Mouse (Mus musculus) embryonic facial prominence, embryonic 12.5 days (tissue): ENCODE measurements around the gene Dlgap1. TPM values are rescaled to one million over a fixed set of nuclear protein-coding genes. Genes with fewer than 3 reads are reported as not detected.
"Not testable (repeated sequence)": the region's sequence is repeated elsewhere in the genome, so short reads cannot be mapped to it uniquely, and the experiment has no call there.

ENCODE experiments used
- ATAC-seq: fragments of 200-750 bp; cut with Nextera tagmentation; 2 replicates; pipeline ENCODE4 v1.8.0; 2017; ENCODE audit not compliant: insufficient number of reproducible peaks, insufficient read depth, low FRiP score, low TSS enrichment
- H3K27ac ChIP-seq: fragments of 300-500 bp; sonication (generic); 2 replicates; pipeline ENCODE4 v1.5.1; 2016; ENCODE audit warnings: mild to moderate bottlenecking
- H3K27me3 ChIP-seq: fragments of 300-500 bp; sonication (generic); 2 replicates; pipeline ENCODE4 v1.6.1; 2016; ENCODE audit warnings: mild to moderate bottlenecking, moderate library complexity
- H3K36me3 ChIP-seq: fragments of 300-500 bp; sonication (generic); 2 replicates; pipeline ENCODE4 v1.6.1; 2016; ENCODE audit warnings: mild to moderate bottlenecking
- H3K4me1 ChIP-seq: fragments of 300-500 bp; sonication (generic); 2 replicates; pipeline ENCODE4 v1.6.1; 2016
- H3K4me2 ChIP-seq: fragments of 300-500 bp; sonication (generic); replicated peaks from 2 replicates; pipeline ENCODE4 v1.6.1; 2016; ENCODE audit warnings: mild to moderate bottlenecking, moderate library complexity
- H3K4me3 ChIP-seq: fragments of 300-500 bp; sonication (generic); 2 replicates; pipeline ENCODE4 v1.5.1; 2016; ENCODE audit warnings: mild to moderate bottlenecking
- H3K9ac ChIP-seq: fragments of 300-500 bp; sonication (generic); 2 replicates; pipeline ENCODE4 v1.6.1; 2016; ENCODE audit warnings: mild to moderate bottlenecking, moderate library complexity
- H3K9me3 ChIP-seq: fragments of 300-500 bp; sonication (generic); 2 replicates; pipeline ENCODE4 v1.6.1; 2016; ENCODE audit warnings: mild to moderate bottlenecking, moderate library complexity
- WGBS: fragments of 180-500 bp; shearing (Covaris S2); methylation state at CpG from one replicate; pipeline ENCODE4 v1.1.7; 2016; 5-methylcytosine and 5-hydroxymethylcytosine counted together
- polyA plus RNA-seq: library from polyadenylated mRNA; unstranded; fragments of >200 nt; fragmentation: Nextera tagmentation; extraction: Ambion mirVana; gene quantifications from 2 replicates; pipeline ENCODE4 v1.2.1, GENCODE M21; 2016

The Dlgap1 gene
- polyA plus RNA-seq, 1 experiment from 2014 or later = 6.0 TPM

DNA sequence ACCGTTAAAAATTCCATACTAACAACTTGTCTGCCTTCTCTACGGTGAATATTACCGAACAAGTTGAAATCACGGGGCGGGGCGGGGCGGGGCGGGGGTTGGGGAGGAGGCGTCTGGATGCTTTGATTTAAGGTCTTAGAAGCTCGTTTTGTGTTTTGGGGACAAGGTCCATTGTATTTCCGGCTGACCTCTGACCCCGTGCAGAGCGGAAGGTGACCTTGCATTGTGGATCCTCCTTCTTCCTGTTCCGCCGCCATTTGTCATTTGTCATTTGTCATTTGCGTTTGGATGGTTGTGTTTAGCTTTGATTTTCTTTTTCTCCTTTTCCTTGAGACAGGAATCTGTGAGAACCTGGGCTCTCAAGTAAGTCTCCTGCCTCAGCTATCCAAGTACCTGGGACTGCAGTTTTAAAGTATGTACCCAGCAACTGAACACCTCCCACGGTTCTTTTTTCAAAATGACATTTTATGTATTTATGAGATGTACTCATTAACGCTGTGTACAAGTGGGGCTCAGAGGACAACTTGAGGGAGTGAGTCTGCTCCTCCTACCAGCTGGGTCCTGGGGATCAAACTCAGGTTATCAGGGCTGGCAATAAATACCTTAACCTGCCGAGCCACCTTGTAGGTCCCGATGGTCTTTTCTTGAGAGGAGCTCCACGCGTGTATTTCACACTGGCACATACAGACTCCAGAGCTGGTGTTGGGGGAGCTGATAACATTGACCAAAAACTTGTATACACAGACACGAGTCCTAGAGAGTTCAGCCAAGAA, 861.3 kb downstream of the Dlgap1 start:
- Histone ChIP-seq H3K27me3 (no peaks in the 10 kb centered on the region), H3K9me3 (no peaks in the 10 kb centered on the region), H3K4me2 (no peak overlapping the region), H3K4me3 (no peak overlapping the region), H3K9ac (no peak overlapping the region), H3K27ac (no peak overlapping the region), H3K36me3 (peaks cover 3% of the 10 kb centered on the region; the same call in 1 of the 2 replicates), H3K4me1 (peaks cover 10% of the 10 kb centered on the region; the same call in 1 of the 2 replicates)
- no peak for ATAC-seq
- 85% methylated on average over 23 of the region's 23 CpGs for WGBS

DNA sequence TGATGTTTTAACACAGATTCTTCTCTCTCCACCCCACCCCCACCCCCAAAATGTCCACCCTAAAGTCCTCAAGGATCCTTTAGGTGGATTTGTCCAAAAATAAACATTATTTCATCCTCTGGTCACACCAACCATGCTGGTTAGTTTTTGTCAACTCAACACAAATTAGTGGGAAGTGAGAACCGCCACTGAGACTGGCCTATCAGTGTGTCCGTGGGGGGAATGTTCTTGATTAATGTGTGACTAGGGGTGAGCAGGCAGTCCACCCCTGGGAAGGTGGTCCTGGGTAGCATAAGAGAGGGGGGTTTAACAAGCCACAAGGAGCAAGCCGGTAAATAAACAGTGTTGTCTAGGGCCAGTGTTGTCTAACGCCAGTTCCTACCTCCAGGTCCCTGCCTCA, 862.7 kb downstream of the Dlgap1 start:
- H3K9me3 ChIP-seq = no peaks in the 10 kb centered on the region
- H3K4me2 ChIP-seq = no peak overlapping the region
- peaks cover 14% of the 10 kb centered on the region; the same call in 1 of the 2 replicates for H3K4me1 ChIP-seq
- H3K27me3 ChIP-seq = no peaks in the 10 kb centered on the region
- no peak overlapping the region for H3K4me3 ChIP-seq
- H3K27ac ChIP-seq = no peak overlapping the region
- WGBS = 74% methylated on average over 4 of the region's 4 CpGs
- H3K9ac ChIP-seq = no peak overlapping the region
- ATAC-seq = no peak
- peaks cover 3% of the 10 kb centered on the region; the same call in 1 of the 2 replicates for H3K36me3 ChIP-seq

DNA sequence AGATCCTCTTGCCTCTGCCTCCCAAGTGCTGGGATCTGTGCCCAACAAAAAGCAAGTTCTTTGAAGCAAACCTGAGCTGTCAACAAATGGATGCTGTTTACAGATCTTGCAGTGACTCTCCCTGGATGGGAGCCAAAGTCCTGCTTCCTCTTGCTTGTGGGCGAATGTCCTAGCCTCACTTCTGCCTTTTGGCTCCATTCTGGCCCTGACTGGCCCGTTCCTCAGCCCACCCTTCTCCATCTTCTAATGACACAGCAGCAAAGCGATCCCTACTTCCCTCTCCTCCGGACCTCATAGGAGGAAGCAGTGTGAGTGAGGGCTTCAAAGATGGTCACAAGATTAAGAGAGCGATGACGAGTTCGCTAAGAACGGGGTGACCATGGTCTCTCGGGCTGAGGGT, 863.7 kb downstream of the Dlgap1 start:
- Histone ChIP-seq H3K4me1 (peaks cover 14% of the 10 kb centered on the region; the same call in 1 of the 2 replicates), H3K36me3 (peaks cover 3% of the 10 kb centered on the region; the same call in 1 of the 2 replicates), H3K27me3 (no peaks in the 10 kb centered on the region), H3K9ac (no peak overlapping the region), H3K4me3 (no peak overlapping the region), H3K9me3 (no peaks in the 10 kb centered on the region), H3K4me2 (no peak overlapping the region), H3K27ac (no peak overlapping the region)
- ATAC-seq = no peak
- WGBS = 89% methylated on average over 9 of the region's 9 CpGs

DNA sequence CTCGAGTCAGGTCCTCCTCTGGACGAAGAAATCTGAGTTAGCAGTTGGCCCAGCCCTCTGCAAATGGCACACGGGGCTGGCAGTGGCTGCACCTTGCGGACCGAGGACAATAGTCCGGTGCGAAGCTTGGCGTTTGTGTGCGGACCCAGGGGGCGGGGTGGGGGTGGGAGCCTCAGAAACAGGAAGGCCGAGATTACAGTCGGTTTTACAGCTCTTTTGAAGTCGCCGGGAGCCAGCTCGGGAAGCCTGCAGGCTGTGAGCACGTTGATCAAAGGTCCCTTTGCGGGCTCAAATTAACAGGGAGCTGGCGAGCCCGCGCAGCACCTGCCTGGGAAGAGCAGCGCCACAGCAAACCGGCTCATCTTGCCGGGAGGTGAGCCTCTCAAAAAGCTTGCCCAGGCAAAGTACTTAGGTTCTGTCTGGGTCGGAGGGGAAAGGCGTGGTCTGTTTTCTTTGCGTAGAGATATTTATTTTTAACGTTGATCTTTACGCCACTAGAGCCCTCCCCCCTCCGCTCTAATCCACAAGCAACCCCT, 865.6 kb downstream of the Dlgap1 start:
- peak overlapping the region; percentile 45 for H3K9ac ChIP-seq
- no peaks in the 10 kb centered on the region for H3K9me3 ChIP-seq
- no peak for ATAC-seq
- H3K4me3 ChIP-seq = peak overlapping the region; percentile 35
- whole genome bisulfite sequencing = 1% methylated on average over 29 of the region's 29 CpGs
- no peak overlapping the region for H3K27ac ChIP-seq
- H3K4me1 ChIP-seq = peaks cover 14% of the 10 kb centered on the region; the same call in 1 of the 2 replicates
- H3K4me2 ChIP-seq = peak overlapping the region; percentile 68
- H3K27me3 ChIP-seq = no peaks in the 10 kb centered on the region
- H3K36me3 ChIP-seq = peaks cover 8% of the 10 kb centered on the region; the same call in 1 of the 2 replicates

DNA sequence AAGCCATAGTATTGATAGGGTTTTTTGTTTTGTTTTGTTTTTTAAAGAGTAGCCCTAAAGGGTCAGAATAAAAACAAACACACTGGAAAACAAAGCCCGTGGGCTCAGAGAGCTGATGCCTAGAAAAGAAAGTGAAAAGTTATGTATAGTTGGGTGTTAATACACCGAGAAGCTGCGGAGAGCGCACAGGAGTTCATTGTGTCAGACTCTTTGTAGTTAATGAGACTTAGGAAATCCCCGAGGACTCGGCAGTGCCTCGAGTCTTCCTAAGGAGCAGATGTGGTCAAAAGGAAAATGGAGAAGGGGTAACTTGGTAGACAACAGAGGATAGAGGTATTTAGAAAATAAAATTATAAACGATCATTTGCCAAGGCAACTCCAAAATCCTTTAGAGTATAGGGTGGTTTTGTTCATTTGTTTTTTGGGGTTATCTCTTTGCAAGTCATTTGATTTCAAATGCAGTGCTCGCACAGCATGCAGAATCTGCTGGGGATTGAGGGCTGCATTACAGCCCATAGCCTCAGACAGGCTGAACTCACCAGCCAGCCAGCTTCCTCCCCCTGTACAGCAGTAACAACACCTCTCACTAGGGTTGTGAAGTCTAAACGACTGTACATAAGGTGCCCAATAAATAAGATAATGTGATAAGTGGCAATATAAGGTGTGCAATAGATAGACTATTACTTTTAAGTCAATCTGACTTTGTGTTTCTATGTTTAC, 866.4 kb downstream of the Dlgap1 start:
- ATAC-seq = no peak
- H3K4me2 ChIP-seq = peak overlapping the region; percentile 68
- peak overlapping the region; percentile 35 for H3K4me3 ChIP-seq
- no peak overlapping the region for H3K9ac ChIP-seq
- H3K4me1 ChIP-seq = peaks cover 14% of the 10 kb centered on the region; the same call in 1 of the 2 replicates
- H3K9me3 ChIP-seq = no peaks in the 10 kb centered on the region
- H3K27ac ChIP-seq = no peak overlapping the region
- H3K27me3 ChIP-seq = no peaks in the 10 kb centered on the region
- WGBS = 3% methylated on average over 10 of the region's 10 CpGs
- H3K36me3 ChIP-seq = peaks cover 16% of the 10 kb centered on the region

DNA sequence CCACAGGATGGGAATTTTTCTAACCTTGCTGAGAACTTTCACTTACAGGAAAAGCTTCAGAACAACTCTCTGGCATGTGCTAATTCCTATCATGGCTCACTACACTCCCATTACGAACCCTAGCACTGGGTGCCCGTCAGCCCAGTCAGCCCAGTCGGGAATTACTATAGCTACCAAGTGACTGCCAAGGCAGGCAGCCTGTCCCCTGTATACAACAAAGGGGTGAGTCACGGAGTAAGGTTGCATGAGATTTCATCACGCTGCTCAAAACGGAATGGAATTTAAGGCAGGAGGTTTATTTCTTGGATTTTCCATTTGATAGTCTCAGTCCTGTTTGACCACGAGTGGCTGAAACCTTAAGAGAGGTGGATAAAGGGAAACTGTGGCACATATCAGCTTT, 867.9 kb downstream of the Dlgap1 start:
- Histone ChIP-seq H3K36me3 (peaks cover 25% of the 10 kb centered on the region), H3K4me2 (no peak overlapping the region), H3K4me1 (peaks cover 14% of the 10 kb centered on the region; the same call in 1 of the 2 replicates), H3K27ac (no peak overlapping the region), H3K4me3 (no peak overlapping the region), H3K9ac (no peak overlapping the region), H3K9me3 (no peaks in the 10 kb centered on the region), H3K27me3 (no peaks in the 10 kb centered on the region)
- ATAC-seq = no peak
- WGBS = 63% methylated on average over 7 of the region's 7 CpGs

DNA sequence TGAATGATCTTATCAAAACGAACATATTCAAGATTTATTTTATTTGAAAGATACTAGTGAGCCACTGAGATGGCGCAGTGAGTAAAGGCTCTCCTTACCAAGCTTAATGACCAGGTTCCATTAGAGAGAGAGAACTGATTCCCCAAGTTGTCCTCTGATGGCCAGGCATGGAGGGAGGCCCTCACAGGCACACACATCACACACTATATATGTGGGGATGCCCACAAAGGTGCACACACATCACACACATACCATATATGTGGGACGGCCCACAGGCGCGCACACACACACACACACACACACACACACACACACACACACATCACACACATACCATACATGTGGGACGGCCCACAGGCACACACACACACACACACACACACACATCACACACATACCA, 868.6 kb downstream of the Dlgap1 start:
- ATAC-seq, H3K9me3 ChIP-seq, H3K27ac ChIP-seq, H3K4me2 ChIP-seq, H3K4me3 ChIP-seq, H3K9ac ChIP-seq, H3K27me3 ChIP-seq: not testable (repeated sequence)
- Histone ChIP-seq H3K4me1 (peaks cover 14% of the 10 kb centered on the region; the same call in 1 of the 2 replicates), H3K36me3 (peaks cover 26% of the 10 kb centered on the region)
- 91% methylated on average over 5 of the region's 6 CpGs for WGBS

DNA sequence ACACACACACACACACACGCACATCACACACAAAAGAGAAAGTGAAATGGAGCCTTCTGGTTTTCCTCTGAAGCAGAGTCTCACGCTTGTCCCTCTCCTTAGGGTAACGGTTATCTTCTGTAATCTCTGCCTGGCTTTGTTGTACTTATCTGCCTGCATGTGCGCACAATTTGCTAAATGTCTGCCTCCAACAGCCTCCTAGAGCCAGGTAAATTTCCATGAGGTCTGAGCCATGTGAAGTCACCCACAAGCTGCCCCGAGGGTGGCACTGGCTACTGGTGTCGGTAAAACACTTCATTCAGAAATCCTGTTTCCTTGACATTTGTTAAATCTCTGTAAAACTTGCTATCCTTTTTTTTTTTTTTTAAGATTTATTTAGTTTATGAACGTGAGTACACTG, 869.2 kb downstream of the Dlgap1 start:
- H3K27ac ChIP-seq = no peak overlapping the region
- H3K9me3 ChIP-seq = no peaks in the 10 kb centered on the region
- no peaks in the 10 kb centered on the region for H3K27me3 ChIP-seq
- H3K9ac ChIP-seq = no peak overlapping the region
- H3K4me1 ChIP-seq = peaks cover 14% of the 10 kb centered on the region; the same call in 1 of the 2 replicates
- H3K4me2 ChIP-seq = no peak overlapping the region
- WGBS = 76% methylated on average over 7 of the region's 7 CpGs
- no peak overlapping the region for H3K4me3 ChIP-seq
- ATAC-seq = no peak
- H3K36me3 ChIP-seq = peaks cover 32% of the 10 kb centered on the region

DNA sequence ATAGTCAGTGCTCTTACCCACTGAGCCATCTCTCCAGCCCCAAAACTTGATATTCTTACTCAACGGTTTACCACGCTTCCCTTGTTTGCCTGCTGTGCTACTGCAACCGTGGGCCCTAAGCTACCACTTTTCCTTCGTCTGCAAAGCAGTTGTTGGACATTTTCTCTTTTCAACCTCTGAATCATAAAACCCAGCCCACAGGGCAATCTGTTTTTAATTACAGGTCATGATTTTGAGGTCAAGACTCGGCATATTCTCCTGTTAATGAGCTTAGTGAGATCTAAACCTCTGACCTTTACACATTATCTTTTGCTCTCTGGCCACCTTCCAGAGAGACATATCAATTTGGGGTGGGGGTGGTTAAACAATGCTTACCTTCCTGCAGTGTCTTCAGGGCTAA, 869.7 kb downstream of the Dlgap1 start:
- H3K4me3 ChIP-seq = no peak overlapping the region
- H3K27ac ChIP-seq = no peak overlapping the region
- ATAC-seq = no peak
- no peak overlapping the region for H3K4me2 ChIP-seq
- H3K9me3 ChIP-seq = no peaks in the 10 kb centered on the region
- H3K27me3 ChIP-seq = no peaks in the 10 kb centered on the region
- peaks cover 14% of the 10 kb centered on the region; the same call in 1 of the 2 replicates for H3K4me1 ChIP-seq
- H3K9ac ChIP-seq = no peak overlapping the region
- 44% methylated on average over 5 of the region's 5 CpGs for WGBS
- peaks cover 37% of the 10 kb centered on the region for H3K36me3 ChIP-seq

DNA sequence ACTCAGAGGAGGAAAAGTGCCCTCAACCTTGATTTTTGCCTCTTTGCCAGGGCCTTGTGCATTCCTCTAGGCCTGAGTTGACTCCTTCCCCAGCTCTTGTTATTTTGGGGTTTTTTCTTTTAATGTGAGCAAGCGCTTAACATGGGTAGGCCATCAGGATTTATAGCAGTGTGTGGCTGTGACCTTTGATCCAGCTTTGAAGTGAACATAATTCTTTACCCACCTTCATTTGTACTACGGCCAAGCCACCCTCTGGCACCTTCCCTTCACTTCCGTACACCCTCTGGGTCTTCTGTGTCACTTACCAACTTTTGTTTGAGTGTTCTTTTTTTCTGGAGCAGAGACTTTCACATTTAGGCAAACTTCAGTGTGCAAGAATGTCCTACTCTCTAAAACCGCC, 874.4 kb downstream of the Dlgap1 start:
- Histone ChIP-seq H3K9ac (no peak overlapping the region), H3K4me3 (no peak overlapping the region), H3K4me1 (peaks cover 16% of the 10 kb centered on the region; the same call in 1 of the 2 replicates), H3K36me3 (peaks cover 60% of the 10 kb centered on the region), H3K9me3 (no peaks in the 10 kb centered on the region), H3K27me3 (no peaks in the 10 kb centered on the region), H3K27ac (no peak overlapping the region), H3K4me2 (no peak overlapping the region)
- WGBS = 93% methylated on average over 4 of the region's 4 CpGs
- no peak for ATAC-seq

DNA sequence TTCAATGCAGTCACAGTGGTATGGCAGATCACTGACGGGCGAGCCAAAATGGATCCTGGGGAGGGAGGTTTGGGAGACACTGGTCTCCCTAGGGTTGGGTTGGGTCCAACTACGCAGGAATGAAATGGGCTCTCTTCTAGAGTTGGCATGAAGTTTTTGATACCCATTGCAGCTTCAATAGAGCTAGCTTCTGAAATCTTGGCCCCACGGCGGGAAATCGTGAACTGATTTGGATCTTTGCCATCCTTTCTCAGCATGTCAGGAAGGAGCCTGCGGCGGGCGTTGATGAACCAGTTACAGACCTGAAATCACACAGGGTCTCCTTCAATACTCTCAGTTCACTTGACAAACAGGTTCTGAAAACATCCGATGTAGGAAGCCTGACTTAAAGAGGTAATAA, 876.1 kb downstream of the Dlgap1 start:
- Histone ChIP-seq H3K9ac (no peak overlapping the region), H3K4me1 (peaks cover 16% of the 10 kb centered on the region; the same call in 1 of the 2 replicates), H3K9me3 (no peaks in the 10 kb centered on the region), H3K27me3 (no peaks in the 10 kb centered on the region), H3K27ac (no peak overlapping the region), H3K36me3 (peaks cover 49% of the 10 kb centered on the region), H3K4me3 (no peak overlapping the region), H3K4me2 (no peak overlapping the region)
- ATAC-seq = no peak
- WGBS = 77% methylated on average over 10 of the region's 10 CpGs
